Mouse (Mus musculus) hindbrain, embryonic 12.5 days (tissue): ENCODE data around the gene Tnks1bp1. TPM values are rescaled to one million over a fixed set of nuclear protein-coding genes. Genes with fewer than 3 reads are reported as not detected.
A peak's percentile ranks its signal among the peaks of the same experiment; 100 is the strongest.

Experiments
- ATAC-seq: fragments of 200-750 bp; cut with Nextera tagmentation; 2 replicates; pipeline ENCODE4 v1.8.0; 2017; ENCODE audit warnings: moderate TSS enrichment; ENCODE audit not compliant: low FRiP score
- H3K27ac ChIP-seq: fragments of 300-500 bp; sonication (generic); 2 replicates; pipeline ENCODE4 v1.5.1; 2016; ENCODE audit warnings: mild to moderate bottlenecking
- H3K27me3 ChIP-seq: fragments of 300-500 bp; sonication (generic); 2 replicates; pipeline ENCODE4 v1.6.1; 2016; ENCODE audit warnings: mild to moderate bottlenecking
- H3K36me3 ChIP-seq: fragments of 300-500 bp; sonication (generic); 2 replicates; pipeline ENCODE4 v1.6.1; 2016; ENCODE audit warnings: mild to moderate bottlenecking
- H3K4me1 ChIP-seq: fragments of 300-500 bp; sonication (generic); 2 replicates; pipeline ENCODE4 v1.6.1; 2016
- H3K4me2 ChIP-seq: fragments of 300-500 bp; sonication (generic); replicated peaks from 2 replicates; pipeline ENCODE4 v1.6.1; 2016; ENCODE audit warnings: mild to moderate bottlenecking
- H3K4me3 ChIP-seq: fragments of 300-500 bp; sonication (generic); 2 replicates; pipeline ENCODE4 v1.5.1; 2016; ENCODE audit warnings: mild to moderate bottlenecking
- H3K9ac ChIP-seq: fragments of 300-500 bp; sonication (generic); 2 replicates; pipeline ENCODE4 v1.6.1; 2016; ENCODE audit warnings: mild to moderate bottlenecking, moderate library complexity
- H3K9me3 ChIP-seq: fragments of 300-500 bp; sonication (generic); replicated peaks from 2 replicates; pipeline ENCODE4 v1.6.1; 2016; ENCODE audit warnings: mild to moderate bottlenecking
- WGBS: fragments of 180-500 bp; shearing (Covaris S2); methylation state at CpG from one replicate; pipeline ENCODE4 v1.1.7; 2016; 5-methylcytosine and 5-hydroxymethylcytosine counted together
- polyA plus RNA-seq: library from polyadenylated mRNA; unstranded; fragments of >200 nt; fragmentation: Nextera tagmentation; extraction: Ambion mirVana; gene quantifications from 2 replicates; pipeline ENCODE4 v1.2.1, GENCODE M21; 2016

Tnks1bp1 gene
- polyA plus RNA-seq, 1 experiment from 2014 or later: 46.7 TPM

DNA sequence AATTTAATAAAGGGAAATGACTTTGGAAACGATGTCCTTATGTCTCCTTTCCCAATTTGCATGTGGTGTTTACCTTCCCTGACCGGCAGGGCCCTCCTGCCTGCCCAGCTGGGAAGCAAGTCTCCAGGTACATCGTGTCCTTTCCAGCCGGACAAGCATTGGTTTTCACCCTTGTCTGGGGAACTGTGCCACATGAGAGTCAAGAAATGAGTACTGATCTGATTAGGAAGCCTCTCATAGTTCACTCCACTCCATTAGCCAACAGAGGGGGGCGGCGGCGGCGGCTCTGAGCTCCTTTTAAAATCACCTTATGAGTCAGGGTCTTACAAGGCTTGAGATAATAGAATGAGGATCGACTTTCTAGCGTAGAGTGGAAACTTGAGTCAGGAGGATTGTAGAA is 741 bp upstream of the Tnks1bp1 start:
- no peak for ATAC-seq
- H3K9ac ChIP-seq: peak overlapping the region; percentile 83
- peaks cover 53% of the 10 kb centered on the region for H3K36me3 ChIP-seq
- H3K27me3 ChIP-seq: no peaks in the 10 kb centered on the region
- peak overlapping the region; percentile 72 for H3K4me3 ChIP-seq
- no peaks in the 10 kb centered on the region for H3K9me3 ChIP-seq
- 57% methylated on average over 10 of the region's 10 CpGs for WGBS
- peak overlapping the region; percentile 70 for H3K4me2 ChIP-seq
- peaks cover 36% of the 10 kb centered on the region for H3K4me1 ChIP-seq
- H3K27ac ChIP-seq: peak overlapping the region; percentile 96

DNA sequence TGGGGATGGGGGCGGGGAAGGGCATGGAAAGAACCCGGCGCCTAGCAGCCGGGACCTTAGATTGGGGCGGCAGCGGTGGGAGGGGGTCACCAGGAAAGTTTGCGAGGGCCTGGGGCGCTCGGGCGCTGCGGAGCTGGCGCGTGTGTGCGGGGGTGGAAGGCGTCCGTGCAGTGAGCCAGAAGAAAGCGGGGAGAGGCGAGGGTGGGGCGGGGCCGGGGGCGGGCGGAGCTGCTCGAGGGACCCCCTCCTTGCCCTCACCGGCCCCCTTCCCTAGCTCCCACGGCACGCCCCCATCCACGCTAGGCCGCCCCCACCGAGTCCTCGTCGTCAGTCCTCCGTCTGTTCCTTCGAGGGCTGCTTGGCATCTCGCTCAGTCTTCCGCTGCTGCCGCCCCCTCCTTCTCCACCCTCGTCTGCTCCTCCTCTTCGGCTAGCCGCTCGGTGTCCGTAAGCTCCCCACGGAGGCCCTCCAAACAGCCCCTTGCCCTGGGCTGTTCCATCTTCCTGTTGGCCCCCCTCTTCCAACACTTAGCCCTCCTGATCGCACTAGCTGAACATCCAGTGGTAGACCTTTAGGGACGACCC is 438 bp downstream of the Tnks1bp1 start:
- Histone ChIP-seq H3K36me3 (peaks cover 53% of the 10 kb centered on the region), H3K27me3 (no peaks in the 10 kb centered on the region), H3K4me3 (peak overlapping the region; percentile 72), H3K27ac (peak overlapping the region; percentile 96), H3K9ac (peak overlapping the region; percentile 83), H3K9me3 (no peaks in the 10 kb centered on the region), H3K4me2 (peak overlapping the region; percentile 70), H3K4me1 (peaks cover 36% of the 10 kb centered on the region)
- peak; percentile 73 for ATAC-seq
- 0% methylated on average over 29 of the region's 44 CpGs for WGBS

DNA sequence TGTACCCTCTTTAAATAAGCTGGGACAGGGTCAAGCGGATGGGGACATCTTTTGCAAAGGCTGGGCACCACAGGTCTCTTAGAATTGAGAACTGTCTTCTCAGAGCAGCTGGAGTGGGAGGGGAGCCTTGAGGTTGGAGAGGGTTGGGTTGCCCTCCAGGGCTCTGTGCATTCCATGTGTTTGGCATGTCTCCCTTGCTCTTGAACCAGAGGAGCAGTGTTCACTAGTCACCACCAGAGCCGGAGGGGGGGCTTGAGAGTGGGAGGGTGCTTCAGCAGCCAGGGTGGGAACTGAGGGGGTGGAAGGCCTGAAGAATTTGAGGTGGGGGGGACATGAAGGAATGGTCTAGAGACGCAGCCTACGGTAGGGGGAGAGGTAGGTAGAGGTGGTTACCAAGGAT is 1.5 kb downstream of the Tnks1bp1 start:
- Histone ChIP-seq H3K4me2 (peak overlapping the region; percentile 70), H3K9me3 (no peaks in the 10 kb centered on the region), H3K4me3 (peak overlapping the region; percentile 72; the same call in 1 of the 2 replicates), H3K9ac (no peak overlapping the region), H3K27ac (peak overlapping the region; percentile 96), H3K4me1 (peaks cover 36% of the 10 kb centered on the region), H3K36me3 (peaks cover 53% of the 10 kb centered on the region), H3K27me3 (no peaks in the 10 kb centered on the region)
- 57% methylated on average over 4 of the region's 4 CpGs for WGBS
- no peak for ATAC-seq

DNA sequence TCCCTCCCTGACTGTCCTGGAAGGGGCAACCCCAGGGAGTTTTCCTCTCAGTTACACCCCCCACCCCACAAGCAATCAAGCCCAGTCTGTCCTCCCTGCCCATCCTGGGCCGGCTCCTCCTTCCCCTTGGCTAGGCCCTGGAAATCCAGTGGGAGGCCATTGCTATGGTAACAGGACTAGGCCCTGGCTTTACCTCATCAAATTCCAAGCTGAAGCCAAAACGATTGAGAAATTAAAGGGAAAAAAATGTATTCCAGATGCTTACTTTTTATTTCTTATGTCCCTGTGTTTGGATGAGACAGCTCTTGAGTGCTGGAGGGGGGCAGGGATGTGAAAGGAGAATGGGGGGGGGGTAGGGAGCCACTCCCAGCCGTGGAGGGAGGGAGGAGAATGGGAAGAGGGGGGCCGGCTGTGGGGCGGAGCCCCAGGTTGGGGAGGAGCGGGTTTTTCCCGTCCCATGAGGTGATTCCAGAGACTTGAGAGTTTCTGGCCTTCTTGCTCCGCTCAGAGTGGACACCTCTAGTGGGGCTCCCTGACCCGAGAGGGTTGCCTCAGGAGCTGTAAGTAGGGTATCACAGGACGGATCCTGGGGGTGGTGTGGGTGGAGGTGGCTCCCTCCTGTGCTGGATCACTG is 2.3 kb downstream of the Tnks1bp1 start:
- WGBS: 14% methylated on average over 10 of the region's 10 CpGs
- Histone ChIP-seq H3K27ac (peak overlapping the region; percentile 96), H3K4me2 (peak overlapping the region; percentile 70), H3K4me3 (peak overlapping the region; percentile 25), H3K9me3 (no peaks in the 10 kb centered on the region), H3K36me3 (peaks cover 56% of the 10 kb centered on the region), H3K27me3 (no peaks in the 10 kb centered on the region), H3K9ac (peak overlapping the region; percentile 40; the same call in 1 of the 2 replicates), H3K4me1 (peaks cover 36% of the 10 kb centered on the region)
- peak; percentile 53 for ATAC-seq

DNA sequence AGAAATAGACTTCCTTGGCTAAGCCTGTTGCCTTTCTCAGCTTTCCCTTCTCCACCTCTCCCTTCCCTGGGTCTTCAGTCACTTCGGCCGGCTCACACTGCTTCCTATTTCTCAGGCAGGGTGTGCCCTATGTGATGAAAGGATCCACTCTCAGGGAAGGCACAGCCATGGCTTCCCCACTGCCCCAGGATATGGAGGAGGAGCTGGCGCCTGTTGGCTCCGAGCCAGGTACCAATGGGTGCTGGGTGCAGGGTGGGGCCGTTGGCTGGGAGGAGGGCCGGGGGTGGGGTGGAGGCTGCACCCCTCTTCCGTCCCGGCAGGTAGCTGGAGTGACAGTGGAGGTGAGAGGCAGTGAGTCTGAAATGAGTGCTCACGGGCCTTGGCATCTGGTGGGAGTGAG is 2.9 kb downstream of the Tnks1bp1 start:
- Histone ChIP-seq H3K27ac (peak overlapping the region; percentile 96; the same call in 1 of the 2 replicates), H3K27me3 (no peaks in the 10 kb centered on the region), H3K4me3 (peak overlapping the region; percentile 25), H3K4me2 (peak overlapping the region; percentile 70), H3K36me3 (peaks cover 56% of the 10 kb centered on the region), H3K9ac (peak overlapping the region; percentile 40), H3K4me1 (peaks cover 36% of the 10 kb centered on the region), H3K9me3 (no peaks in the 10 kb centered on the region)
- WGBS: 61% methylated on average over 9 of the region's 9 CpGs
- ATAC-seq: no peak

DNA sequence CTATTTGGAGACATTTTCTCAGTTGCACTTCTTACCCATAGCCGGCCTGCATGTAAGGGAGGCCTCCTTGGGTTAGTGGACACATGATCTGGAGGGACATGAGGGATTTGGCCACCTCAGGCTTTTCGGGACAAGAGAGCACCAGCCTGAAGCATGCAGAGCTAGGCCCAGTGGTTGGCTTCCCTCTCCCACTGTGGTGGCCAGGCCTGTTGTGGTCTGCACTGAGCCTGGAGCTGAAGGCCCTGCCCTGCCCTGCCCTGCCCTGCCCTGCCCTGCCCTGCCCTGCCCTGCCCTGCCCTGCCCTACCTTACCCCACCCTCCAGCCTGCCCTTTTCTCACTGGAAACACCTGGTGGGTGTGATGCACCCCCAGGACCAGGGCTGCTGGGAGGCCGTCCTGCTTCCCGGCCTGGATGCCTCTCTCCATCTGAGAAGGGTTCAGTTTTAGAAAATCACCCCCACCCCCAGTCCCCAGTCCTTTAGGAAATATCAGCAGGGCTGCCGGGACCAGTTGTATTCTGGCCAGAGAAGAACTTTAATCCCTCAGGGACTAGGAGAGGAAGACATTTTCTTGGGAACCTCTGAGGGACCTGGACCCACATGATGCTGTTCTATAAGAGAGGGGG is 5.5 kb downstream of the Tnks1bp1 start:
- Histone ChIP-seq H3K4me3 (no peak overlapping the region), H3K27ac (no peak overlapping the region), H3K9me3 (no peaks in the 10 kb centered on the region), H3K36me3 (peaks cover 70% of the 10 kb centered on the region), H3K27me3 (no peaks in the 10 kb centered on the region), H3K4me1 (peaks cover 28% of the 10 kb centered on the region), H3K9ac (no peak overlapping the region), H3K4me2 (no peak overlapping the region)
- no peak for ATAC-seq
- 84% methylated on average over 5 of the region's 5 CpGs for WGBS

DNA sequence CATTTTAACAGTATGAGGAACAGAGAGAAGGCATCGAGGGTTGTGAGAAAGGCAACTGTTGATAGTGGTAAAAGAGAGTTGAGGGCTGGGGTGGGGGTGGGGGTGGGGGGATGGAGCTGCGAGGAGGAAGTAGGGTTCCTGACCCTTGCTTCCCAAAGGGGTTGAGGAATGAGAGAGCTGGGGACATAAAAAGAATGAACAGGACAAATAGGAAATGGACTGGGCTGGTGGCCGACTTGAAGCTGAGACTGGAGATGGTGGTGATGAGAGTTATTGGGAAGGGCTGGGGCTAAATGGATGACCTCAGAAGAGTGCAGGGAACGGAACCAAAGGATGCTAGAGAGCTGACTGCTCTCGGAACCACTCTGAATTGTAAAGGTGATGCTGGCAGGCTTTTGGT is 8.9 kb downstream of the Tnks1bp1 start:
- no peak for ATAC-seq
- peaks cover 86% of the 10 kb centered on the region for H3K36me3 ChIP-seq
- WGBS: 68% methylated on average over 5 of the region's 5 CpGs

DNA sequence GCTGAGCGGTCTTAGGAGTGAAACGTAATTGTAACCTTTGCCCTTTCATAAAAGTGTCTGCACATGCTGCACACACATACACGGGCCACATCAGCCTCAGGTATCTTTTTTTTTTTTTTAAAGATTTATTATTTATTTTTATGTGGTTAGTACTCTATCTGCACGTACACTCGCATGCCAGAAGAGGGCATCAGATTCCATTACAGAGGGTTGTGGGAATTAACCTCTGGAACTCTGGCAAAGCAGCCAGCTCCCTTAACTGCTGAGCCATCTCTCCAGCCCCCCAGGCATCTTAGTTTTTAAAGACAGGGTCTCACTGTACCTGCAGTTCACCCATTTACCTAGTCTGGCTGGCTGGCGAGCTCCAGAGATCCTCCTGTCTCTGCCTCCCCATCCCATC is 11.9 kb downstream of the Tnks1bp1 start:
- Histone ChIP-seq H3K4me2 (no peak overlapping the region), H3K36me3 (peaks cover 86% of the 10 kb centered on the region), H3K27me3 (no peaks in the 10 kb centered on the region; the same call in 1 of the 2 replicates)

More for the DNA sequence above, 8.9 kb downstream of the Tnks1bp1 start:
- no peak overlapping the region for H3K4me2 ChIP-seq
- no peak overlapping the region for H3K4me3 ChIP-seq
- H3K27me3 ChIP-seq: no peaks in the 10 kb centered on the region; the same call in 1 of the 2 replicates
- peaks cover 6% of the 10 kb centered on the region for H3K4me1 ChIP-seq
- no peaks in the 10 kb centered on the region for H3K9me3 ChIP-seq
- no peak overlapping the region for H3K9ac ChIP-seq
- no peak overlapping the region for H3K27ac ChIP-seq

DNA sequence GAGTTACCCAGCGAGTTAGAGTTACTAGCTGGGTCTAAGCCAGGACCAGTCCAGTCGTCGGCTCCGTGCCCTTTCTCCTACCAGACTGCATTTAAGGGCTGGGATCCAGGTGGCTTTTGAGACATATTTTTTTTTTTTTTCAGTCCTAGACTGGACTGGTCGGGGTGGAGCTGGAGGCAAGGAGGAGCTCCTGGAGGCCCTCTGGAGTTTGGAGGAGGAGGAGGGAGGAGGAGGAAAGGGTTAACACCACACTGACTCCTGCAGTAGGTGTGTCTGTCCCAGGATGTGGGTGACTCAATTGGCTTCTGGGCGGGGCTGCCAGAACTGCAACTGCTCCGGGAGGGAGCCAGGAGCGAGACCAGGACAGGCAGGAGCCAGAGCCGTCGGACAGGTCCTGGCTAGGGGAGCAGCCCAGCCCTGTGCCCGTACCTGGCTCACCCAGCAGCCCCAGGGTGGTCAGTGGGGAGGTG is 12.8 kb downstream of the Tnks1bp1 start:
- Histone ChIP-seq H3K4me3 (peak overlapping the region; percentile 20), H3K4me1 (peaks cover 6% of the 10 kb centered on the region), H3K9me3 (no peaks in the 10 kb centered on the region), H3K27ac (no peak overlapping the region), H3K36me3 (peaks cover 86% of the 10 kb centered on the region), H3K27me3 (no peaks in the 10 kb centered on the region; the same call in 1 of the 2 replicates), H3K9ac (peak overlapping the region; percentile 38), H3K4me2 (peak overlapping the region; percentile 36)
- 0 out of 2 replicates have a peak, but pooled peaks have one; percentile 36 for ATAC-seq
- 23% methylated on average over 11 of the region's 11 CpGs for WGBS

More for the DNA sequence above, 11.9 kb downstream of the Tnks1bp1 start:
- Histone ChIP-seq H3K9me3 (no peaks in the 10 kb centered on the region), H3K4me1 (peaks cover 6% of the 10 kb centered on the region), H3K9ac (no peak overlapping the region), H3K27ac (no peak overlapping the region), H3K4me3 (no peak overlapping the region)
- no peak for ATAC-seq
- WGBS: 89% methylated on average over 6 of the region's 6 CpGs

DNA sequence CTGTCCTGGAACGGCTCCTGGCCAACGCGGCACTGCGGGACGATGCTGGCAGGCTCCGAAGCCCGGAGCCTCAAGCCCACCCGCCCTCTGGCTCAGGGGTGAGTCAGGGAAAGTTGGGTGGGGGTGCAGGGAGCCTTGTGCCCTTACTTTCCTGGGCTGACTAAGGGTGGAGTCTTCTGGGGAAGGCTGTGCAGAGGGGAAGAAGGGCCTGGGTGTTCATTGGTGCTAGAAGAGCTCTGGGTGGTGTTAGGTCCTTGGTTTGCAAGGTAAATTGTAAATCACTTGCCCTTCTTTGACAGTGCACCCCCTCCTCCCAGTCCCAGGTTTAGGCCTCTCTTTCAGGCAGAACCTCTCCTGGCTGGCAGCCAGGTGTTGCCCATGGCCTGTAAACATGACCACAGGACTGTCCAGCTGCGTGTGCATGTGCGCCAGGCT is 13.3 kb downstream of the Tnks1bp1 start:
- no peak for ATAC-seq
- Histone ChIP-seq H3K36me3 (peaks cover 85% of the 10 kb centered on the region), H3K27ac (no peak overlapping the region), H3K27me3 (no peaks in the 10 kb centered on the region; the same call in 1 of the 2 replicates), H3K9ac (peak overlapping the region; percentile 38), H3K4me3 (peak overlapping the region; percentile 20), H3K4me1 (peaks cover 6% of the 10 kb centered on the region), H3K9me3 (no peaks in the 10 kb centered on the region), H3K4me2 (peak overlapping the region; percentile 36)
- WGBS: 47% methylated on average over 10 of the region's 10 CpGs

DNA sequence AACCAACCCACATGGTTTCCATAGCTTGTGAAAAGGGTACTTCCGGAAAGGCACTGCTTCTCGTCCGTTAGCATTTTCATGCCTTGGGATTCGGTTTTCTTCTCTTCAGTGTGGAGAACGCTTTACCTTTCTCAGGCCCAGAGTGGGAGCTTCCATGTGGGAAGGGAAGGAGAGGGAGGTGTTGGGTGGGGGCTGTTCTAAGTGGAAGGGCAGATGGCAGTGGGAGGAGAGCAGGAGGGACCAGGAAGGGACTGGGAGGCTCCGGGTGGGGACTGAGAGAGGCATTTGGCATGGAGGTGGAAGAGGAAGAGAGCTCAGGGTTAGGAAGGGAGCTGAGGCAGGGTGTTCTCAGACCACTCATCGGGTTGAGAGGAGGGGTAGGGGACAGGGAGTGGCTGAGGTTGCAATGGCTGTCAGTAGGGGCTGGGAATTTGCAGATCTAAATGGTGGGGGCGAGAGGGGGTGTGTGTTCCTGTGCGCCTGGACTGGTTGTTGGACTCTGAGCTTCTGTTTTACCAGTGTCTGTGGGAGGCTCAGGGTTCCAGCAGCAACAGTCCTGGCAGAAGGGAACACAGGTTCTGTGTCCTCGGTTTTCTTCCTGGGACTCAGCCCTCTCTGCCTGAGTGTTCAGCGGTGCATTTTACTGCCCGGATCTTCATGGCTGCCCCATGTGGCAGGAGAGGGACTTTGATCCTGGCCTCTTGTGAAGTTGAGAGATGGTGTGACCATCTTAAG is 17.5 kb downstream of the Tnks1bp1 start:
- no peak for ATAC-seq
- Histone ChIP-seq H3K4me1 (peaks cover 6% of the 10 kb centered on the region), H3K27me3 (no peaks in the 10 kb centered on the region; the same call in 1 of the 2 replicates), H3K27ac (no peak overlapping the region), H3K9me3 (no peaks in the 10 kb centered on the region), H3K36me3 (peaks cover 55% of the 10 kb centered on the region), H3K4me2 (no peak overlapping the region), H3K9ac (no peak overlapping the region), H3K4me3 (no peak overlapping the region)
- WGBS: 86% methylated on average over 12 of the region's 12 CpGs

DNA sequence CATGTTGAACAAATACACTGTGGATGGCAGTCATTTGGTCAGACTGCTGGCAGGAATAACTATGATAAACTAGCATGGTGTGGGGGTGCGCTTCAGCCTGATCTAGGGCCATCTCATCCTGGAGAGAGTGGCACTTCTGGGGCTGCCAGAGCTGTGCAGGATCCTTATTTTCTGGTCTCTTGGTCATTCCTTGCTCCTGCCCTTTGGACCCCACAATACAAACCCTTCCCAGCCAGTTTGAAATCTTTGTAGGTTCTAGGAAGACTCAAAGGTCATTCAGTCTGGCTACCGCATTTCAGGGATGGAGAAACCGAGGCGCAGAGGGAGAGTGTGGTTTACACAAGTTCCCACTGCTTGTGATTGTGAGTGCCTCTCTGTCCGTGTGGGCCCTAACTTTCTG is 19.1 kb downstream of the Tnks1bp1 start:
- no peaks in the 10 kb centered on the region; the same call in 1 of the 2 replicates for H3K4me1 ChIP-seq
- no peaks in the 10 kb centered on the region for H3K27me3 ChIP-seq
- H3K4me2 ChIP-seq: no peak overlapping the region
- WGBS: 91% methylated on average over 5 of the region's 5 CpGs
- no peak overlapping the region for H3K9ac ChIP-seq
- H3K4me3 ChIP-seq: no peak overlapping the region
- no peak for ATAC-seq
- H3K27ac ChIP-seq: no peak overlapping the region
- no peaks in the 10 kb centered on the region for H3K9me3 ChIP-seq
- peaks cover 66% of the 10 kb centered on the region for H3K36me3 ChIP-seq
